Mouse (Mus musculus): ENCODE data around the gene Pde3a.

Pde3a gene

GRCm38 (mm10) chr6:141495634-141496418, 246.8 kb downstream of the Pde3a start:
- DNase-seq (ENCODE audit: low spot score in 2 of 2): no peak

GRCm38 (mm10) chr6:141499511-141499910, 250.4 kb downstream of the Pde3a start:
- DNase-seq (ENCODE audit: low spot score in 2 of 2): no peak

GRCm38 (mm10) chr6:141501171-141501570, 252.1 kb downstream of the Pde3a start:
- DNase-seq (ENCODE audit: low spot score in 2 of 2): no peak

- DNase-seq (ENCODE audit: low spot score in 2 of 2): no peak
These were observed 273.5 kb downstream of the Pde3a start for GRCm38 (mm10) chr6:141522541-141522940.

- no peak for DNase-seq (ENCODE audit: low spot score in 2 of 2)
These were observed 274.9 kb downstream of the Pde3a start, which contains the start of gene Slco1c1 for GRCm38 (mm10) chr6:141523747-141524640. Gene Slco1c1 (plus strand): TSS chr6:141524368.

- no peak for DNase-seq (ENCODE audit: low spot score in 2 of 2)
These were observed 276.7 kb downstream of the Pde3a start for GRCm38 (mm10) chr6:141525787-141526186.

GRCm38 (mm10) chr6:141530865-141531264, 281.8 kb downstream of the Pde3a start:
- no peak for DNase-seq (ENCODE audit: low spot score in 2 of 2)

- DNase-seq (ENCODE audit: low spot score in 2 of 2): no peak
These were observed 288.2 kb downstream of the Pde3a start for GRCm38 (mm10) chr6:141537298-141537697.

- no peak for DNase-seq (ENCODE audit: low spot score in 2 of 2)
These were observed 292.1 kb downstream of the Pde3a start for GRCm38 (mm10) chr6:141541136-141541535.

- DNase-seq (ENCODE audit: low spot score in 2 of 2): no peak
These were observed 294.3 kb downstream of the Pde3a start for GRCm38 (mm10) chr6:141543344-141543743.

Measured in spleen, postnatal 36 days (tissue).